Mouse (Mus musculus) stomach, postnatal 0 days (tissue): ENCODE data around the gene Gm5431. TPM values are rescaled to one million over a fixed set of nuclear protein-coding genes. Genes with fewer than 3 reads are reported as not detected.
"Not testable (repeated sequence)": the region's sequence is repeated elsewhere in the genome, so short reads cannot be mapped to it uniquely, and the experiment has no call there.

Experiments used
- ATAC-seq: fragments of 200-750 bp; cut with Nextera tagmentation; 2 replicates; pipeline ENCODE4 v1.8.0; 2017; ENCODE audit not compliant: low FRiP score, low TSS enrichment
- DNase-seq: peaks from one replicate; pipeline ENCODE4 v3.0.0-alpha.2; 2016; ENCODE audit warnings: low spot score
- H3K27ac ChIP-seq: fragments of 300-500 bp; sonication (generic); replicated peaks from 2 replicates; pipeline ENCODE4 v1.5.1; 2014; ENCODE audit warnings: mild to moderate bottlenecking, control low read depth
- H3K27me3 ChIP-seq: fragments of 300-500 bp; sonication (generic); 2 replicates; pipeline ENCODE4 v1.6.1; 2014; ENCODE audit warnings: low read length; ENCODE audit not compliant: control insufficient read depth, insufficient read depth
- H3K36me3 ChIP-seq: fragments of 300-500 bp; sonication (generic); 2 replicates; pipeline ENCODE4 v1.6.1; 2014; ENCODE audit warnings: low read length, mixed read lengths; ENCODE audit not compliant: control insufficient read depth, insufficient read depth
- H3K4me1 ChIP-seq: fragments of 300-500 bp; sonication (generic); replicated peaks from 2 replicates; pipeline ENCODE4 v1.6.1; 2014; ENCODE audit warnings: antibody characterized with exemption; ENCODE audit not compliant: control insufficient read depth, insufficient read depth
- H3K4me2 ChIP-seq: fragments of 300-500 bp; sonication (generic); replicated peaks from 2 replicates; pipeline ENCODE4 v1.6.1; 2014; ENCODE audit warnings: low read depth, mild to moderate bottlenecking, control low read depth, moderate library complexity
- H3K4me3 ChIP-seq: fragments of 300-500 bp; sonication (generic); 2 replicates; pipeline ENCODE4 v1.5.1; 2014; ENCODE audit warnings: low read depth, low read length, control low read depth
- H3K9ac ChIP-seq: fragments of 300-500 bp; sonication (generic); 2 replicates; pipeline ENCODE4 v1.6.1; 2014; ENCODE audit warnings: mild to moderate bottlenecking, low read length, control low read depth, mixed read lengths
- H3K9me3 ChIP-seq: fragments of 300-500 bp; sonication (generic); 2 replicates; pipeline ENCODE4 v1.6.1; 2016; ENCODE audit warnings: low read length; ENCODE audit not compliant: control insufficient read depth
- CTCF ChIP-seq: IDR thresholded peaks from 2 replicates; pipeline ENCODE4 v1.5.1; 2016; ENCODE audit warnings: antibody characterized with exemption, low read depth, mild to moderate bottlenecking, moderate library complexity
- EP300 ChIP-seq: optimal IDR thresholded peaks from 2 replicates; pipeline ENCODE3; 2016; ENCODE audit warnings: antibody characterized with exemption
- WGBS: fragments of 180-500 bp; shearing (Covaris S2); extraction: QIAGEN DNeasy Blood & Tissue Kit; methylation state at CpG from one replicate; pipeline ENCODE4 v1.1.7; 2014; 5-methylcytosine and 5-hydroxymethylcytosine counted together
- polyA plus RNA-seq: library from polyadenylated mRNA; unstranded; fragments of >200 nt; fragmentation: Nextera tagmentation; extraction: Ambion mirVana; gene quantifications from 2 replicates; pipeline ENCODE4 v1.2.1, GENCODE M21; 2015

Gene Gm5431
- polyA plus RNA-seq: 0.22 and 0.33 TPM in 2 replicates

DNA sequence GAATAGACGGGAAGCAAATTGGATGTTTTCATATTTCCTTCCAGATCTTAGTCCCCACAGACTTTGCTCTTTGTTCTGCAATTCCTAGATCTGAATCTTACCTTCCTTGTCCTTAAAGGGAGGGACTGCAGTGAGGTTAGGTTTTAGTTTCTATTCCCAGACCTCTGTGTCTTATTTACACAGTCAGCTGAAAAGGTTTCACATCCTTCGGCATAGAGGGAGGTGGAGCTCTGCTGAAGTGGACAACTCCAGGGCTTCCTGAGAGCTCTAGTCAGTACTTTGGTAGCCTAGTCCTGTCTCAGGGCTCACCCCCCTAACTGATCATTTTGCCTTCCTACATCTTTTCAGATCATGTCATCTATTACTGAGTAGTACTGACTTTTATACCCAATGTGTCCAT is at the start of gene Gm5431:
Gene Gm5431 (minus strand): TSS at position 194 of the 400 bp plus-strand sequence.
- Histone ChIP-seq H3K9ac (no peak within 1 kb of the TSS), H3K36me3 (no peaks in the 10 kb centered on the region), H3K27me3 (no peaks in the 10 kb centered on the region), H3K4me1 (no peaks in the 10 kb centered on the region), H3K27ac (no peak within 1 kb of the TSS), H3K4me3 (no peak within 1 kb of the TSS), H3K9me3 (no peaks in the 10 kb centered on the region), H3K4me2 (no peak within 1 kb of the TSS)
- ATAC-seq (no peak), DNase-seq (no peak)
- TF ChIP-seq CTCF: no peak
- TF ChIP-seq EP300: no peak
- WGBS: 43% methylated on average over 2 of the region's 2 CpGs

DNA sequence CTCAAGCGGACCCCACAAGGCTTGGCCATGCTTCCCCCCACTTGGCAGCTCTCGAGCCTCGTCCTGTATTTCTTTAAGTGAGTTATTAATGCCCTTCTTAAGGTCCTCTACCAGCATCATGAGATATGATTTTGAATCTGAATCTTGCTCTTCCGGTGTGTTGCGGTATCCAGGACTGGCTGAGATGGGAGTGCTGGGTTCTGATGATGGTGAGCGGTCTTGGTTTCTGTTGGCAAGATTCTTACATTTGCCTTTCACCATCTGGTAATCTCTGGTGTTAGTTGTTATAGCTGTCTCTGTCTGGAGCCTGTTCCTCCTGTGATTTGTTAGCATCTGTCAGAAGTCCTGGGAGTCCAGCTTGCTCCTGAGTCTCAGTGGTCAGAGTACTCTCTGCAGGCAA is 44.1 kb upstream of the Gm5431 start, which contains the start of gene Psme2b:
Gene Psme2b (minus strand): TSS at position 101 of the 400 bp plus-strand sequence.
- H3K4me2 ChIP-seq, DNase-seq, H3K4me1 ChIP-seq, H3K9ac ChIP-seq, H3K9me3 ChIP-seq, ATAC-seq, H3K36me3 ChIP-seq, H3K4me3 ChIP-seq, H3K27me3 ChIP-seq, H3K27ac ChIP-seq: not testable (repeated sequence)
- WGBS: 86% methylated on average over 6 of the region's 6 CpGs

DNA sequence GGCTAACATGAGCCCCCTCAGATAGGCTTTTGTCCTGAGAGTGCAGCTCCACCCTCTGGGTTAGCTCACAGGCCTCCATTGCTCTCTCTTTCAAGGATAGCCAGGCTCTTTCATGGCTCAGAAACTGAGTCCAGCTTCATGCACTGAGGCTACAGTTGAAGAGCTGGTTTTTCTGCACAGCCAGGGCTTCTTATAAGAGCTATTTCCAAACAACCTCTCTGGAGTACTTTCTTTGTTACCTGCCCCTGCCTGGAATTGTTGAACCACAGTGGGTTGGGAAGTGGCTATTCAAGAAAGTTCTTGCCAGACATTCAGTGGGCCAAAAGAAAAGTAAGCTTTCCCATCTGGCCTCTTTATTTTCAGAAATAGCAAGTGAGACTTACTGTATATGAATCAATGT is 37.3 kb upstream of the Gm5431 start:
- not testable (repeated sequence) for H3K4me2 ChIP-seq, H3K9ac ChIP-seq, H3K4me1 ChIP-seq, DNase-seq, H3K27ac ChIP-seq, ATAC-seq, H3K36me3 ChIP-seq, H3K27me3 ChIP-seq, H3K9me3 ChIP-seq, H3K4me3 ChIP-seq

DNA sequence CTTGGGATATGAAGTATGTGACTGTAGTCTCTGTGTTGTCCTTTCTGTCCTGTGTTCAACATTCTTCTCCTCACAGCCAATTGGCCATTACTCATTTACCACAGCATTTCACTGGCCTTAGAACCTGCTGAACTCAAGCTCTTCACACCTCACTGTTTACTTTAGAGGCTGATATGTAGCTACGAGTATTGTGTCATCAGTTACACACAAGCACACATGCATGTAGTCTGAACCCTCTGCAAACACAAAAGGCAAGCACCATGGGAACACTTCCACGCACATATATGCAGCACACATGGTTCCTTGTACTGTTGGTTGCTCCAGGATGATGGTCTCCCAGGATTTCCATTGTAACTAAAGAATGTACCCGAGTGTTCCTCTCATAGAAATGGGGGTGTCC is 33.3 kb upstream of the Gm5431 start:
- H3K27ac ChIP-seq, H3K27me3 ChIP-seq, DNase-seq, H3K9me3 ChIP-seq, H3K4me1 ChIP-seq, H3K4me3 ChIP-seq, H3K9ac ChIP-seq, H3K4me2 ChIP-seq, H3K36me3 ChIP-seq: not testable (repeated sequence)
- no CpG with 5 or more reads among the region's 3 CpGs for WGBS
- ATAC-seq: peak; percentile 51; the same call in 1 of the 2 replicates

DNA sequence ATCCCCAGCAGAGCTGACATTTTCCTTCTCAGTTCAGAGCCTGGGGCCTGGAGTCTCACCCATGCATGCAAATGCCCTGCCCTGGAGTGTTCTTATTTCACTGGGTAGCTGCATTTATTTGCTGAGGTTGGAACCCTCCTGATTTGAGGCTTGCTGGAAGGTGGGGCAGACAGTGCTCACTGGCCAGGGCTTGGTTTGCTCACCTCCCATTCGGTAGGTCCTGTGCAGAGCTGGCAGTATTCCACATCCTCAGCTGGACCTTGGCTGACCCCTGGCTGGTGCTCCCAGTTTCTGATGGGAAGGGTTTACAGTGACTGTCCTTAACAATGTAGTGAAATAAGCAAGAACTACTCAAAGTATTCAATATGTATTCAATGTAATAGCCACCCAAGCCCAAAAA is 31.9 kb upstream of the Gm5431 start:
- not testable (repeated sequence) for H3K9ac ChIP-seq, H3K36me3 ChIP-seq, H3K27me3 ChIP-seq, DNase-seq, H3K9me3 ChIP-seq, H3K4me2 ChIP-seq, H3K4me3 ChIP-seq, ATAC-seq, H3K4me1 ChIP-seq, H3K27ac ChIP-seq
- WGBS: no CpG with 5 or more reads among the region's 1 CpGs

DNA sequence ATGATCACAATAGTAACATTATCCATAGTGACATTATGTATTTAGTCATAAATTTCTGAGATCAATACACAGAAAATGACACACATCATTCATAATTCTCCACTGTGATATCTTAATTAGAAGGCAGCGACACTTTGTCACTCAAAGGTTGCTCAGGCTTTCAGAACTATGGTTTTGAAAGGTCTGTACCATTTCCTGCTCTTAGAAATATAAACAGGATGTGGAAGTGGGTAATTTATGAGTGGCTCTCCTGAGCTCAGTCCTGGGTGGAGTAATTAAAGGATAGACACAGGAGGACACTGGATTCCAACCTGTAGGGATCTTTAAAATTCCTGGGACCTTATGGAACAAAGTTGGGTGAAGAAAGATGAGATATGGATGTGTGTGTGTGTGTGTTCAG is 31.4 kb upstream of the Gm5431 start:
- H3K4me2 ChIP-seq, ATAC-seq, H3K27ac ChIP-seq, H3K9ac ChIP-seq, H3K4me3 ChIP-seq, H3K4me1 ChIP-seq, DNase-seq, H3K36me3 ChIP-seq, H3K9me3 ChIP-seq, H3K27me3 ChIP-seq: not testable (repeated sequence)
- 78% methylated on average over 1 of the region's 1 CpGs for WGBS

DNA sequence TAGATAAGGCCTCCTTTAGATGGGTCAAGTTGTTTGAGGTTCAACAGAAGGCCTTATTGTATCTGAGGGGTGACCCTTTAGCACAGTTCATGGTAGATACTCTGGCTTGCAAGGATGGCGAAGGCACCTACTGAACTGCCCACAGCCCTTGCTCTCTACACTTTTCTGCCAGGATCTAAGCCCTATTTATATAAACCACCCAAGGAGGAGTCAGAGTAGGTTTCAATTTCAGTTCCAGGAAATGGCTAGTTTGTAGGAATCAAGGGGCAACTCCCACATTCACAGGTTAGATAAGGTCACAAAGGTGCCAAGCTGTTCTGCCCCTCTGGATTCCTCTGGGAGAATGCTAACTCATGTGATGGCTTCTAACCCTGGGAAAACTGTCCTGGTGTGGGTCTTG is 26.1 kb upstream of the Gm5431 start:
- H3K27ac ChIP-seq, ATAC-seq: not testable (repeated sequence)
- 80% methylated on average over 1 of the region's 1 CpGs for WGBS

DNA sequence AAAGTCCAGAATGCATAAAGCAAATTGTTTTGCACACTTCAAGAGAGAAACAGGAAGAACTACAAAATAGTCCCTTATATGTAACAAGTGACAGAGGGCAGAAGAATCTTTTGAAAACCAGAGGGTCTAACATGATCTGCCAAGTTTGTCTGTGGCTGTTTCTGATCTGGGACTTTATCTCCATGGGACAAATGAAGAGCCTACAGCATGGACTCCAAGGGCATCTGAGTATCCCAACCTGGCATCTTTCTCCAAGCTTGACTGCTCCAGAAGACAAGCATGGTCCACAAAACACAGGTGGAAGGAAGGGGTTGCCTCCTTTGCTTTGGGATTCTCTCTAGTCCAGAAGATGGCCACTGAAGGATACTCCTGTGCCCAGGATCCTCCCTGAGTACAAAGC is 24.4 kb upstream of the Gm5431 start:
- not testable (repeated sequence) for DNase-seq, ATAC-seq, H3K4me3 ChIP-seq, H3K4me1 ChIP-seq, H3K27ac ChIP-seq, H3K36me3 ChIP-seq, H3K9me3 ChIP-seq, H3K27me3 ChIP-seq, H3K4me2 ChIP-seq, H3K9ac ChIP-seq

More for the DNA sequence above, 26.1 kb upstream of the Gm5431 start:
- H3K27me3 ChIP-seq, H3K4me3 ChIP-seq, H3K9ac ChIP-seq, H3K4me1 ChIP-seq, H3K9me3 ChIP-seq, H3K4me2 ChIP-seq, H3K36me3 ChIP-seq, DNase-seq: not testable (repeated sequence)

DNA sequence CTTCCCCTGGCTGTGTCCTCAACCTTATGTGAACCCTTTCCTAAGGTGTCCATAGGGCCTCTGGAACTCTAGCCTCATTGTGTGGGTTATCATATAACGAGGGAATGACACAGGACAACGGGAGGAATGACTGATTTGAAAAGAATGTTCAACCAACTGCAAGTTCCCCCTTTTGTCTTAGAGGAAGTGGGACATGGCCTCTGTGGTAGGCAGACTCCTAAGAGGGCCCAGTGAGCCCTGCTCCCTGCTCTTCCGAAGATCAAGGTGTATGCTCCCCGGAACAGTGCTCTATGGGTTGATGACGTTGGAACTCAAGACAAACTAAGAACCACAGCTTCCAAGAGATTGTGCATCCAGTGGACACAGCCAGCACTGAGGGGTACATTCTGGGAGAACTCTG is 21.8 kb upstream of the Gm5431 start:
- not testable (repeated sequence) for H3K9ac ChIP-seq, DNase-seq, H3K4me2 ChIP-seq, H3K4me3 ChIP-seq, H3K27ac ChIP-seq, H3K9me3 ChIP-seq, H3K36me3 ChIP-seq, ATAC-seq, H3K4me1 ChIP-seq, H3K27me3 ChIP-seq
- WGBS: 80% methylated on average over 5 of the region's 5 CpGs
